Mouse (Mus musculus) erythroblast, embryonic 14.5 days (primary cell): ENCODE data around the gene Cib2.

Experiments
- GATA1 ChIP-seq: IDR thresholded peaks from 2 replicates; pipeline ENCODE4 v1.6.1; 2012; ENCODE audit warnings: low read length, inconsistent platforms, mixed read lengths
- TAL1 ChIP-seq: IDR thresholded peaks from 3 replicates; pipeline ENCODE4 v1.6.1; 2012; ENCODE audit warnings: low read length, inconsistent platforms, mixed read lengths

GRCm38 (mm10) chr9:54560831-54561601 lies 998 bp upstream of the Cib2 start:
- TF ChIP-seq TAL1 = no peak
- no peak for TF ChIP-seq GATA1
